Mouse (Mus musculus) right cerebral cortex, postnatal 4 days (tissue): Measurements from ENCODE around the gene Exph5.
A peak's percentile ranks its signal among the peaks of the same experiment; 100 is the strongest.

Experiments used
- DNase-seq: peaks from one replicate; pipeline ENCODE4 v3.0.0-alpha.2; 2022

Exph5 gene

GRCm38 (mm10) chr9:53301269-53301720 lies at the start of gene Exph5:
Gene Exph5 (plus strand): TSS chr9:53301670.
- DNase-seq: peak; percentile 34

DNA sequence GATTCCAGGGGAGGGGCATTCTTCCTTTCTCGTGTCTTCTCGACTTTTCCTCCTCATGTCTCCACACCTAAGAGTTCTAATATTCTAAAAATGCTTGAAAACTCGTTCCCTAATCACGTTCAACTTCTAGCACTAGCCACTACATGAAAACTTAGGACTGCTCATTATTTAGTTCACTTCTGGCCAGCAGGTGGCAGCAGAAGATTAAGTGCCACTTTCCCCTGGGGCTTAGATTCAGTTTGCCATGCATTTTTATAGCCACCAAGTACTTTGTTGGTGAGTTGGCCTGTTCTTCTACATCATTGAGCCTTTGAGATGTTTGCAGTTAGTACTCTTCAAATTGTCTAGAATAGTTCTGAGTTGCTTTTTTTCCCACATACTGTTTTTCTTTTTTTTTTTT lies 47.1 kb upstream of the Exph5 start:
- peak; percentile 85 for DNase-seq

GRCm38 (mm10) chr9:53256690-53257305 lies 44.7 kb upstream of the Exph5 start:
- no peak for DNase-seq

- DNase-seq: no peak
Observed at GRCm38 (mm10) chr9:53257772-53258171, 43.7 kb upstream of the Exph5 start.

GRCm38 (mm10) chr9:53258199-53258598 lies 43.3 kb upstream of the Exph5 start:
- no peak for DNase-seq

- DNase-seq: no peak
Observed at GRCm38 (mm10) chr9:53264387-53264786, 37.1 kb upstream of the Exph5 start.

GRCm38 (mm10) chr9:53265589-53265988 lies 35.9 kb upstream of the Exph5 start:
- DNase-seq: no peak

DNA sequence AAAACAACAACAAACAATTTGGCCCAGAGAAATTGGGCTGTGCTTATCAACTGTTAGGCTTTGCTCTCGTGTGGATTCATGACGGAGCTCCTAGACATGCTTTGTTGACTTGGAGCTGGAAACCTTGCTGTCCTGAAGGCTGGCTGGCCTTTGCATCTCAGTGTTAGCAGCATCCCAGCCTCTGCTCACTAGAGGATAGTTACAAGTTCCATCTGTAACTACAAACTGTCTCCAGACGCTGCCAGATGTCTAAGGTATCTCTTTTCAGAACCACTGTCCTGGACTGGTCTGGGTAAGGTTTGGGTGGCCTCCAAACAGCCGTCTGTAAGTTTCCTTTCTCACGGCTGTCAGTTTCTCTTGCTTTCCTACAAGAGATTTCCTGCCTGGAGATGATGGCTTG lies 33.4 kb upstream of the Exph5 start:
- no peak for DNase-seq

- peak; percentile 22 for DNase-seq
Observed at GRCm38 (mm10) chr9:53268731-53269465, 32.6 kb upstream of the Exph5 start.

DNA sequence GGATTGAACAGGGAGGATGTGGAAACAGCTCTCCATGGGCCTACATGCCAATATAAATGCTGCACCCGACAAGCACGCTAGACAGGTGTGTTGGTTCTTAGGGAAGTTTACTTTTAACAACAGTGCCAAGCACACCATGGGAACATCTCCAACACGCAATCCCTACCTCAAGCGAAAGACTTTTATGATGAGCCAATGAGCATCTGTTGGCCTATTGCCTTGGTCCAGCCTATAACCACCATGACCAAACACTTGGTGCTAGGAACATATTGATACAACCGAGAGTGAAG lies 32.1 kb upstream of the Exph5 start:
- DNase-seq: no peak

GRCm38 (mm10) chr9:53271281-53272022 lies 30.0 kb upstream of the Exph5 start:
- no peak for DNase-seq

DNA sequence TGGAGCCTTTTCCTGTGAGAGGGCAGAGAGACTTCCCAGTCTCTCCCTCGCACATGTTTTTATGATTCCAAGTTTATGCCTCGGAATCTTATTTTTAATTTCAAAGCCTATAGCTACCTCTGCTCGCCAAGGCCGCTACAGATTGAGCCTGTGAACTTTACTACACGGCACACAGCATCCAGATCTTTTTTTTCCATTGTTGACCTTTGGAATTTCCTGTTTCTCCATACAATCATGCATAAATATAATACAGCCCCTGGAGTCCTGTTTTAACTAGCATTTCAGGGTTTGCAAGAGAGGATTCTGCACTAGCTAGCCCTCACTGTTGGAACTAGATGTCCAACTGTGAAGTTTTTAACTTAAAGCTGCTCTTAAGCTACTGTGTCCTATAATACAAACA lies 29.3 kb upstream of the Exph5 start:
- no peak for DNase-seq

DNA sequence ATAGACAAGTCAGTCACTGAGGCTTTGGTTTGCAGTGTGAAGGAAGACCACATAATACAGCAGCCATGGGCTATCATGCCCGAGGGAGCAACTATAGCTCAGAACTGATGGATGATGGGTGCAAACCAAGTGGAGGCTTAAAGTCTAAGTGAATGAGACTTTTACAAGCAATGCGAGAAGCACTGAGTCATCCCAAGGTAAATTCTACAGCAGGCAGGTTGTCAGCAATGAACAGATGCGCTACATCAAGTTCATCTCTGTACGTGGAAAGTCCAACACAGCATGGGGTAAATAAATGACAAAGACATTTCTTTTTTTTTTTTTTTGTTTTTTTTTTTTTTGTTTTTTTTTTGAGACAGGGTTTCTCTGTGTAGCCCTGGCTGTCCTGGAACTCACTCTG lies 28.8 kb upstream of the Exph5 start:
- DNase-seq: no peak

GRCm38 (mm10) chr9:53276381-53276780 lies 25.1 kb upstream of the Exph5 start:
- no peak for DNase-seq

DNA sequence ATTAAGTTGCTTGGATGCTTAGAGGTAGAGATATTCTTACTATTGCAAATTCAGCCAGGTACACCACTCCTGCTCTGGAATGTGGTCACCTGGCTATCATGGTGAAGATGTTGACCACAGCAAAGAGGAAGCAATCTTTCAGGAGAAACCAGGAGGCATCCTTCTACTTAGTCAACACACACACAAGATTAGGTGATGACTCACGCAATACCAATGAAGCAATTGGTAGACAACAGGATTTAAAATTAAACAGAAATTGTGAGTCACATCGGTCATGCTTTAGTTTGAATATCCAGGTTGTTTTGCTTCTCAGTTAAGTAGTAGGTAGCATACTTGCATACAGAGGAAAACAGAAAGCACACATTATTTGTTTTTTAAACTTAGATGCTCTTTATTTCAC lies 22.5 kb upstream of the Exph5 start:
- no peak for DNase-seq

- DNase-seq: no peak
Observed at GRCm38 (mm10) chr9:53286793-53287192, 14.7 kb upstream of the Exph5 start.

DNA sequence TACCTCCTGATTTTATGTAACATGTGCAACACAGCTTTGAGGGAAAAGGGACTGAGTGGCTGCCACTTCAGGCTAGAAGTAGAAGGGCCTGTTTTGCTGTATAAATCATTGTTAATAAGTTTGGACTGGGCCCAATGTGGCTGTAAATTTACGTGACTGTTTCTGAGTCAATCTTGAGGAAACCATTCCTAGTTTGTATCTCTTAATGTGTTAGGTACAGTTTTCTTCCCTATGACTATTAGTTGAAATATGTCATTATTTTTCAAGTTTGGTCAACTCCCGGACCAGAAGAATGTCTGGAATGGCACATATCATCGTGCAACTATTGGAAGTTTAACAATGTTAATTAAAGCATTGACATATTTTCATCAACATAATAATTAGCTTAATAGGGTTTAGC lies 11.5 kb upstream of the Exph5 start:
- DNase-seq: no peak

DNA sequence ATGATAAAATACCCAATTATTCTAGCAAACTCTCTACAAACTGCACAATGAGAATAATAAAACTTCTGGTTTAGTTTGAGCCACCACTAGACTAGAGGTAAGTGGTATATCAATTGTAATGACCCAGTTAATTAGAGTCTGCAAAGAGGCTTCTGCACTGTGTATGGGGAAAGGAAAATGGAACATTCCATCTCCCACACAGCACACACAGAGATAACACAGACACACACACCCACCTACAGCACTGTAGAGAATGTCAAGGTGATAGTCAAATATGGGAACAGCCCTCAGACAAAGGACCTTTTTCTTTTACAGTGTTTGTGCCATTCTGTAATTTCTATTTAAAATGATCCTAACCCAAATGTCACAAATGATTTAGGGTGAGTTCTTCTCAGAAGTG lies 8.6 kb upstream of the Exph5 start:
- DNase-seq: no peak

GRCm38 (mm10) chr9:53301801-53302311 lies 386 bp downstream of the Exph5 start:
- no peak for DNase-seq

GRCm38 (mm10) chr9:53302415-53302814 lies 945 bp downstream of the Exph5 start:
- DNase-seq: no peak

- no peak for DNase-seq
Observed at GRCm38 (mm10) chr9:53307904-53308303, 6.4 kb downstream of the Exph5 start.

- DNase-seq: no peak
Observed at GRCm38 (mm10) chr9:53312981-53313380, 11.5 kb downstream of the Exph5 start.

GRCm38 (mm10) chr9:53320894-53321650 lies 19.6 kb downstream of the Exph5 start:
- no peak for DNase-seq
